ENCODE assay signal across 8 mouse cellular contexts in the genomic region with DNA sequence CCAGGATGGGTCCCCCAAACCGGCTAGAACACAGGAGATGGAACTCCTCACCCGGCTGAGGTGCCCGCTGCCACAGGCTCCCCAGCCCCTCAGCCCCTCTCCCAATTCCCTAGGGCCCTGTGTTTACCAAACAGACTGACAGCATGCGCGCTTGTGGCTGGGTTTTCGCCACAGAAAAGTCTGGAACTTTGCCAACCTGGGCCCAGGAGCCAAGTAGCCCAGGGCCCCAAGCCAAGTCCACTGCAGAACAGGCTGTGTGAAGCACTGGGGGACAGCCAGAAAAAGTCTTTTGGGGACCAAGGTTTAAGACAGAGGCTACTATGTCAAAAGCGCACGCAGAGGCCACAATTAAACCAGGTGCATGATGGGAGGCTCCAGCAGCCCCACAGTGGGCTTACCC. TPM values are rescaled to one million over a fixed set of nuclear protein-coding genes. Genes with fewer than 3 reads are reported as not detected.
DNase-seq lines count a peak whose midpoint lies in the region; ATAC-seq and TF ChIP-seq lines count a peak whose summit lies in the region.
"Had no signal": no experiment of that assay in that cellular context is flagged by ENCODE, and none has a peak within 500 bp of the region (broad histone marks: within the 10 kb centered on the region; RNA-seq: fewer than 3 reads in every experiment).

No protein-coding gene starts in this region.

- H3K4me3 ChIP-seq in forebrain, embryonic 14.5 days (ENCODE audit: low read depth, low read length), result no peak overlapping the region
- H3K4me3 ChIP-seq in hindbrain, embryonic 13.5 days, result no peak overlapping the region
- no peak overlapping the region for H3K4me3 ChIP-seq in left cerebral cortex, adult 2 months
- H3K4me3 ChIP-seq in neural tube, embryonic 14.5 days (ENCODE audit: low read depth, low read length), result no peak overlapping the region
- H3K4me3 ChIP-seq: neural tube, embryonic 12.5 days had no signal

- peaks cover 17% of the 10 kb centered on the region for H3K36me3 ChIP-seq in forebrain, embryonic 14.5 days (ENCODE audit: control insufficient read depth, insufficient read depth, low read length)
- peaks cover 16% of the 10 kb centered on the region for H3K36me3 ChIP-seq in hindbrain, embryonic 13.5 days
- 0 out of 2 replicates have a peak, but pooled peaks cover 4% of the 10 kb centered on the region for H3K36me3 ChIP-seq in neural tube, embryonic 14.5 days (ENCODE audit: control insufficient read depth, insufficient read depth, low read length)

- no peaks in the 10 kb centered on the region for H3K27me3 ChIP-seq in forebrain, embryonic 14.5 days (replicated peaks; ENCODE audit: control insufficient read depth, insufficient read depth, low read length)
- H3K27me3 ChIP-seq in hindbrain, embryonic 13.5 days, result 0 out of 2 replicates have a peak, but pooled peaks cover 12% of the 10 kb centered on the region
- H3K27me3 ChIP-seq in neural tube, embryonic 14.5 days (ENCODE audit: control insufficient read depth, insufficient read depth, low read length), result no peaks in the 10 kb centered on the region

- peak overlapping the region; percentile 14; the same call in 1 of the 2 replicates for H3K4me2 ChIP-seq in forebrain, embryonic 14.5 days (ENCODE audit: low read length)
- H3K4me2 ChIP-seq in hindbrain, embryonic 13.5 days, result no peak overlapping the region
- no peak overlapping the region for H3K4me2 ChIP-seq in neural tube, embryonic 14.5 days (ENCODE audit: low read depth, low read length)

- TF ChIP-seq CTCF in left cerebral cortex, adult 2 months (IDR thresholded peaks at IDR 0.05), result no peak

- ATAC-seq in forebrain, embryonic 14.5 days, result peak; percentile 42
- 0 out of 2 replicates have a peak, but pooled peaks have one; percentile 1 for ATAC-seq in hindbrain, embryonic 13.5 days (ENCODE audit: low FRiP score)
- peak; percentile 16; the same call in 1 of the 2 replicates for ATAC-seq in neural tube, embryonic 14.5 days (ENCODE audit: low read depth)

- intact Hi-C loops in left cerebral cortex, adult 2 months (cut with DNase I), result loop anchor here (2.0 kb wide), 1 partner anchor 41 kb away; no protein-coding TSS in a partner anchor

- H3K9me3 ChIP-seq in forebrain, embryonic 14.5 days (replicated peaks; ENCODE audit: control insufficient read depth, low read length), result no peaks in the 10 kb centered on the region
- H3K9me3 ChIP-seq in hindbrain, embryonic 13.5 days, result no peaks in the 10 kb centered on the region
- no peaks in the 10 kb centered on the region for H3K9me3 ChIP-seq in neural tube, embryonic 14.5 days (ENCODE audit: control insufficient read depth, low read length)
- H3K9me3 ChIP-seq: neural tube, embryonic 12.5 days had no signal

- no peak overlapping the region for H3K27ac ChIP-seq in forebrain, embryonic 14.5 days (ENCODE audit: low read depth, low read length)
- peak overlapping the region; percentile 78 for H3K27ac ChIP-seq in hindbrain, embryonic 13.5 days
- H3K27ac ChIP-seq in left cerebral cortex, adult 2 months, result no peak overlapping the region
- H3K27ac ChIP-seq in neural tube, embryonic 14.5 days (ENCODE audit: low read depth, low read length), result peak overlapping the region; percentile 61
- H3K27ac ChIP-seq: neural tube, embryonic 12.5 days had no signal

- 0 out of 2 replicates have a peak overlapping the region, but pooled peaks have one; percentile 3 for H3K9ac ChIP-seq in forebrain, embryonic 14.5 days (ENCODE audit: low read length)
- no peak overlapping the region for H3K9ac ChIP-seq in hindbrain, embryonic 13.5 days
- no peak overlapping the region for H3K9ac ChIP-seq in neural tube, embryonic 14.5 days (replicated peaks; ENCODE audit: low read depth, low read length)
- H3K9ac ChIP-seq: neural tube, embryonic 12.5 days had no signal

- DNase-seq in MN1 (ENCODE audit: low spot score), result peak; percentile 68
- DNase-seq in adrenal gland, adult 18-20 months (ENCODE audit: low spot score in 2 of 2), result peak; percentile 66 to 69
- peak; percentile 92 for DNase-seq in forebrain, embryonic 14.5 days (ENCODE audit: low spot score)
- DNase-seq in left cerebral cortex, adult 2 months (ENCODE audit: extremely low spot score in 1 of 2, low spot score in 2 of 2), result peak; percentile 58 to 78
- no peak for DNase-seq in urinary bladder, adult 2 months (ENCODE audit: low spot score)

- H3K4me1 ChIP-seq in forebrain, embryonic 14.5 days (ENCODE audit: control insufficient read depth, insufficient read depth, low read length), result peaks cover 45% of the 10 kb centered on the region
- peaks cover 77% of the 10 kb centered on the region for H3K4me1 ChIP-seq in hindbrain, embryonic 13.5 days (replicated peaks)
- H3K4me1 ChIP-seq in neural tube, embryonic 14.5 days (ENCODE audit: control insufficient read depth, insufficient read depth, low read length), result peaks cover 48% of the 10 kb centered on the region

- 24% methylated on average over 8 of the region's 8 CpGs for WGBS in forebrain, embryonic 14.5 days
- 45% methylated on average over 8 of the region's 8 CpGs for WGBS in hindbrain, embryonic 13.5 days
- WGBS in neural tube, embryonic 14.5 days, result 31% methylated on average over 8 of the region's 8 CpGs

RNA-seq across cellular contexts. Expression of gene Fam222a, which starts 39.8 kb away (rescaled TPM):
- 10 to 100 TPM; 62.7 to 76.0 TPM for total RNA-seq in adrenal gland, adult 18-20 months (2021)
- 4.5 and 5.0 TPM in 2 replicates for polyA plus RNA-seq in forebrain, embryonic 14.5 days (2014; fragmentation: Nextera tagmentation; extraction: Ambion mirVana)
- polyA plus RNA-seq in hindbrain, embryonic 13.5 days (2015; fragmentation: Nextera tagmentation; extraction: Ambion mirVana), result 5.8 and 6.4 TPM in 2 replicates
- 1 to 10 TPM; 7.9 to 9.0 TPM for total RNA-seq in left cerebral cortex, adult 2 months (2021)
- polyA plus RNA-seq in neural tube, embryonic 14.5 days (2014; fragmentation: Nextera tagmentation; extraction: Ambion mirVana), result 5.3 and 7.0 TPM in 2 replicates
- polyA plus RNA-seq in urinary bladder, adult 2 months (2012; rRNA removed), result 0.17 and 0.29 TPM in 2 replicates

RNA-seq across cellular contexts. Expression of gene Trpv4, which starts 50.6 kb away (rescaled TPM):
- 1 to 10 TPM; 3.0 to 4.6 TPM for total RNA-seq in adrenal gland, adult 18-20 months (2021)
- polyA plus RNA-seq in forebrain, embryonic 14.5 days (2014; fragmentation: Nextera tagmentation; extraction: Ambion mirVana), result 0.55 and 0.79 TPM in 2 replicates
- 0.53 and 0.65 TPM in 2 replicates for polyA plus RNA-seq in hindbrain, embryonic 13.5 days (2015; fragmentation: Nextera tagmentation; extraction: Ambion mirVana)
- total RNA-seq in left cerebral cortex, adult 2 months (2021), result 1 to 10 TPM; 1.8 to 2.2 TPM
- 0.39 and 0.59 TPM in 2 replicates for polyA plus RNA-seq in neural tube, embryonic 14.5 days (2014; fragmentation: Nextera tagmentation; extraction: Ambion mirVana)
- 58.9 and 66.3 TPM in 2 replicates for polyA plus RNA-seq in urinary bladder, adult 2 months (2012; rRNA removed)

Comparison
In these comparisons a context has a peak if more than half of its experiments do, and no peak if none do; other contexts are left out.
1. H3K27ac ChIP-seq: peak in hindbrain, embryonic 13.5 days (single experiment) and neural tube, embryonic 14.5 days (single experiment); none in forebrain, embryonic 14.5 days (single experiment) and left cerebral cortex, adult 2 months (single experiment).
2. RNA of gene Trpv4, which starts 50.6 kb away (polyA plus RNA-seq): 58.9 to 66.3 TPM in urinary bladder, adult 2 months; 0.53 to 0.65 TPM in hindbrain, embryonic 13.5 days, 0.55 to 0.79 TPM in forebrain, embryonic 14.5 days and 0.39 to 0.59 TPM in neural tube, embryonic 14.5 days; every median in the first group is over 10 times any median in the second.
3. Peak in every context shown above with its lines, with median percentiles within 50 percentile points of each other: ATAC-seq.